Mouse (Mus musculus) T-cell, adult 2 months (primary cell): ENCODE data around the gene Cmip.

Source experiments
- DNase-seq: peaks from one replicate; pipeline ENCODE4 v3.0.0; 2022; ENCODE audit warnings: low spot score

Gene Cmip

GRCm38 (mm10) chr8:117507703-117508102, 250.8 kb downstream of the Cmip start:
- DNase-seq: no peak
